Mouse (Mus musculus) urinary bladder, postnatal 4 days (tissue): ENCODE results near the gene Fam122b.

ENCODE experiments used
- DNase-seq, 2 experiments: peaks; one replicate each; pipeline ENCODE4 v3.0.0; 2021 to 2022; ENCODE audit warnings: low spot score in 2 of 2

Fam122b gene

GRCm38 (mm10) chrX:53197681-53198080, 71.9 kb downstream of the Fam122b start:
- no peak for DNase-seq

DNA sequence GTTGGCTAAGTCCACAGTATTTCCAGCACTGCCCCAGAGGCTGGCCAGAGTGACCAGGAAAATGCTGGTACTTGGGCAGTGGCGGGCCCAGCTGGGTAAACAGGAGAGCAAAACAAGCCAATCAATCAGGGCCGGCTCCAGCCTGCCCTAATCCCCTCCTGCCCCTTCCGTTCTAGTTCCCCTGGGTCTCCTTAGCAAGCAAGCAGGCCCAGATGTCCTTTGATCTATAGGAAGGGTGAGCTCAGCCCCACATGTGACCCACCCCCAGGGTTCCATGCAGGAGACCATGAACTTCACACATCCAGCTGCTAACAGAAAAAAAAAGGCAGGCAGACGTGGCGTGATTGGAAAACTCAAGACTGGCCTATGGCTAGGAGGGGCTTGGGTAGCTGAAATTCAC, 73.2 kb downstream of the Fam122b start:
- DNase-seq: no peak
